Mouse (Mus musculus) kidney, postnatal 0 days (tissue): ENCODE measurements at regions not wholly inside any gene's neighbourhood (a gene's known extent, or its start where the extent isn't known, plus 50 kb on each side); places are given as distances from the start of the nearest gene placed in this dataset.
"Not testable (repeated sequence)": the region's sequence is repeated elsewhere in the genome, so short reads cannot be mapped to it uniquely, and the experiment has no call there.

Source experiments
- ATAC-seq: fragments of 200-750 bp; cut with Nextera tagmentation; replicated peaks from 2 replicates; pipeline ENCODE4 v1.8.0; 2017; ENCODE audit warnings: low read depth, moderate number of reproducible peaks, moderate TSS enrichment, moderate library complexity; ENCODE audit not compliant: low FRiP score
- DNase-seq: peaks from one replicate; pipeline ENCODE4 v3.0.0-alpha.2; 2016; ENCODE audit warnings: low spot score
- H3K27ac ChIP-seq: fragments of 300-500 bp; sonication (generic); 2 replicates; pipeline ENCODE4 v1.5.1; 2014; ENCODE audit warnings: mild to moderate bottlenecking
- H3K27me3 ChIP-seq: fragments of 300-500 bp; sonication (generic); 2 replicates; pipeline ENCODE4 v1.6.1; 2014; ENCODE audit warnings: low read length, mixed read lengths; ENCODE audit not compliant: insufficient read depth
- H3K36me3 ChIP-seq: fragments of 300-500 bp; sonication (generic); 2 replicates; pipeline ENCODE4 v1.6.1; 2014; ENCODE audit warnings: low read length, mixed read lengths; ENCODE audit not compliant: insufficient read depth
- H3K4me1 ChIP-seq: fragments of 300-500 bp; sonication (generic); replicated peaks from 2 replicates; pipeline ENCODE4 v1.6.1; 2014; ENCODE audit warnings: antibody characterized with exemption, low read length, mixed read lengths; ENCODE audit not compliant: insufficient read depth
- H3K4me2 ChIP-seq: fragments of 300-500 bp; sonication (generic); 2 replicates; pipeline ENCODE4 v1.6.1; 2014; ENCODE audit warnings: mild to moderate bottlenecking, low read length, moderate library complexity, mixed read lengths
- H3K4me3 ChIP-seq: fragments of 300-500 bp; sonication (generic); replicated peaks from 2 replicates; pipeline ENCODE4 v1.5.1; 2014; ENCODE audit warnings: low read depth, low read length
- H3K9ac ChIP-seq: fragments of 300-500 bp; sonication (generic); 2 replicates; pipeline ENCODE4 v1.6.1; 2014; ENCODE audit warnings: low read depth, low read length
- H3K9me3 ChIP-seq: fragments of 300-500 bp; sonication (generic); replicated peaks from 2 replicates; pipeline ENCODE4 v1.6.1; 2016; ENCODE audit warnings: low read length, inconsistent platforms, mixed read lengths
- CTCF ChIP-seq: IDR thresholded peaks from 2 replicates; pipeline ENCODE4 v1.5.1; 2016; ENCODE audit warnings: antibody characterized with exemption, low read depth, mild to moderate bottlenecking, moderate library complexity
- WGBS: fragments of 180-500 bp; shearing (Covaris S2); extraction: QIAGEN DNeasy Blood & Tissue Kit; methylation state at CpG from one replicate; pipeline ENCODE4 v1.1.7; 2014; 5-methylcytosine and 5-hydroxymethylcytosine counted together

DNA sequence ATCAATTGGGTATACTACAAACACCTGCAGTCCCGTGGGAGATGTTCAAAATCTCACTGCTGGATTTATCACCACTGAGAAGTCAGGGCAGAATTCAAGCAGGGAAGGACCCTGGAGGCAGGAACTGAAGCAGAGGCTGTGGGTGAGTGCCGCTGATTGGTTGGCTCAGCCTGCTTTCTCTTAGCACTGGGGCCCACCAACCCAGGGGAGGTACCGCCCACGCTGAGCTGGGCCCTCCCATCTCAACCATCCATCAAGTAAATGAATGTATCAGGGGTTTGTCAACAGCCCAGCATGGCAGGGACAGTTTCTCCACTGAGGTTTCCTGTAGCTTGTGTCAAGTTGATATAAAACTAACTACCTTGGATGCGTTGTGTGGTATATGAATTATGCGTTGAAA lies 109.2 kb downstream of the Cand1 start:
- H3K4me3 ChIP-seq, result no peak overlapping the region
- TF ChIP-seq CTCF, result no peak
- H3K27ac ChIP-seq, result no peak overlapping the region
- no peak overlapping the region for H3K9ac ChIP-seq
- WGBS, result 80% methylated on average over 6 of the region's 6 CpGs
- no peak overlapping the region for H3K4me2 ChIP-seq
- ATAC-seq, result no peak
- DNase-seq, result no peak
- H3K4me1 ChIP-seq, result no peaks in the 10 kb centered on the region
- H3K36me3 ChIP-seq, result no peaks in the 10 kb centered on the region
- H3K27me3 ChIP-seq, result no peaks in the 10 kb centered on the region
- no peaks in the 10 kb centered on the region for H3K9me3 ChIP-seq

DNA sequence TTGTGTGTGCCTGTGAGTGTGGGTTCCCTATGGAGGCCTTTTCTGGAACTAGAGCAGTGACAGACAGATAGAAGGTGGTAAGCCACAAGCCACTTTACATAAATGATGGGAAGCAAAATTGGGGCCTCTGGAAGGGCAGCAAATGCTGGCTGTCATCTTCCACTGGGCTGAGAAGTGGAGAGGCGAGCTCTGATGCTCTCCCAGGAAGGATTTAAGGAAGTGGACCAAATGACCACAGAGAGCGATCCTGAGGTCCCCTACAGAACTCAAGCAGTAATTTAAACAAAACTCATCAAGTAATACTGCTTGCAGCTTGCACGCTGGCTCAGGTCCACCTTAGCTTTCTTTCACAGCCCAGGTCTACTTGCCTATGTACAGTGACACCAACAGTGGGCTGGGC lies 111.8 kb downstream of the Cand1 start:
- TF ChIP-seq CTCF, result no peak
- ATAC-seq (no peak), DNase-seq (no peak)
- no peaks in the 10 kb centered on the region for H3K36me3 ChIP-seq
- no peak overlapping the region for H3K27ac ChIP-seq
- H3K4me3 ChIP-seq, result no peak overlapping the region
- no peak overlapping the region for H3K4me2 ChIP-seq
- 87% methylated on average over 3 of the region's 3 CpGs for WGBS
- no peak overlapping the region for H3K9ac ChIP-seq
- H3K9me3 ChIP-seq, result no peaks in the 10 kb centered on the region
- H3K27me3 ChIP-seq, result no peaks in the 10 kb centered on the region
- no peaks in the 10 kb centered on the region for H3K4me1 ChIP-seq

DNA sequence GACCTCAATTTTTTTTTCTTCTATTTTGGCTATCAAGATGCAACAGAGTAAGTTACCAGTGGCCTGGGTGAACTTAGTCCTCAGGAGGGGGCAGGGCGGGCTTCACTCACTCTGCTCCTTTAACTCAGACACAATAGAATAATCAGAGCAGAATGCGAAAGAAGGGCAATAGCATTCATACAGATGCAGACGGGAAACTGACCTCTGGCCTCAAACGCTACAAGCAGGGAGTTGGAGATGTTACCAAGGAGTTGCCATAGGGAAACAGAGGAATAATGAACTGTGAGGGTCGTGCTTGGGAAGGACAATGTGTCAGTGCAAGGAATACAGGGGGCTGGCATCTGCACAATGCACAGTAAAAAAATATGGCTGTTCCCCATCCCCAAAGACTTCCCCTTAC lies 116.3 kb downstream of the Cand1 start:
- H3K27ac ChIP-seq, result no peak overlapping the region
- H3K4me3 ChIP-seq, result no peak overlapping the region
- no peaks in the 10 kb centered on the region for H3K4me1 ChIP-seq
- no peak for TF ChIP-seq CTCF
- no peak overlapping the region for H3K4me2 ChIP-seq
- ATAC-seq (no peak), DNase-seq (no peak)
- no peaks in the 10 kb centered on the region for H3K27me3 ChIP-seq
- 72% methylated on average over 5 of the region's 5 CpGs for WGBS
- no peaks in the 10 kb centered on the region for H3K9me3 ChIP-seq
- H3K36me3 ChIP-seq, result no peaks in the 10 kb centered on the region
- no peak overlapping the region for H3K9ac ChIP-seq

DNA sequence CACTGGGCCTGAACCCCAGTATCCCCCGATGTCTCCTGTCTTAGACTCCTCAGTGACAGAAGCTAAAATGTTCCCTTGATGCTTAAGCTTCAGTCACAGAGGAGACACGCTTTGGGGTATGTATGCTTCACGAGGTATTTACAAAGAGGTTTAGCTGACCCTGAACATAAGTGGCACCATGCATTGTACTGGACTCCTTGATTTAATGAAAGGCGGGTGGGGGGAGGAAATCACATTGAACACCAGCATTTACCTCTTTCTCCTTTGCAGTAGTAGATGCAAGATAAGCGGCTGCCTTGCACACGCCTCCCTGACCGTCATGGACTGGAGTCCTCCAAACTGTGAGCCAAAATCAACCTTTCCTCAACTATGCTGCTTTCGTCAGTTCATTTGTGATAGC lies 117.5 kb downstream of the Cand1 start:
- H3K9ac ChIP-seq, result no peak overlapping the region
- no peak overlapping the region for H3K27ac ChIP-seq
- no peak for DNase-seq
- no peaks in the 10 kb centered on the region for H3K36me3 ChIP-seq
- H3K4me3 ChIP-seq, result no peak overlapping the region
- no peak overlapping the region for H3K4me2 ChIP-seq
- no peak for TF ChIP-seq CTCF
- no peaks in the 10 kb centered on the region for H3K9me3 ChIP-seq
- no peaks in the 10 kb centered on the region for H3K27me3 ChIP-seq
- ATAC-seq, result no peak
- 89% methylated on average over 8 of the region's 8 CpGs for WGBS
- H3K4me1 ChIP-seq, result no peaks in the 10 kb centered on the region

DNA sequence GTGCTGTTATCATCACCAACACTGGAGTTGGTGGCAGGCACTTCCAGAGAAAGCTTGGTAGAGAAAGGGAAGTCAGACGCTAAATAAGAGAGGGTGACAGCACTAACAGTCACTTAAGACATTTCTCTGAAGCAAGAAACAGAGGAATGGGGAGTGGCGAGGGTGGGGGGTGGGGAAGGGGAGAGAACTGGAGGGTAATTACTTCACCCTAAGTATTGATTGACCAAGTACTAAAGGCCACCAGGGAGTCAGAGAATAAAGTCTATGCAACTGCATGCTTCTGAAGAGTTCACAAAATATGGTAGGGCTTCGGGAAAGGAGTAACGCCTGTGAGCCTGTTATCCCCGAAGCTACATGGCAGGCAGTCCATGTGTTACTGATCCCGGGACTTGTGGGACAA lies 118.3 kb downstream of the Cand1 start:
- Histone ChIP-seq H3K27me3 (no peaks in the 10 kb centered on the region), H3K4me2 (no peak overlapping the region), H3K4me1 (no peaks in the 10 kb centered on the region), H3K4me3 (no peak overlapping the region), H3K36me3 (no peaks in the 10 kb centered on the region), H3K27ac (no peak overlapping the region), H3K9ac (no peak overlapping the region), H3K9me3 (no peaks in the 10 kb centered on the region)
- no peak for DNase-seq
- no peak for TF ChIP-seq CTCF
- WGBS, result 61% methylated on average over 6 of the region's 6 CpGs
- no peak for ATAC-seq

DNA sequence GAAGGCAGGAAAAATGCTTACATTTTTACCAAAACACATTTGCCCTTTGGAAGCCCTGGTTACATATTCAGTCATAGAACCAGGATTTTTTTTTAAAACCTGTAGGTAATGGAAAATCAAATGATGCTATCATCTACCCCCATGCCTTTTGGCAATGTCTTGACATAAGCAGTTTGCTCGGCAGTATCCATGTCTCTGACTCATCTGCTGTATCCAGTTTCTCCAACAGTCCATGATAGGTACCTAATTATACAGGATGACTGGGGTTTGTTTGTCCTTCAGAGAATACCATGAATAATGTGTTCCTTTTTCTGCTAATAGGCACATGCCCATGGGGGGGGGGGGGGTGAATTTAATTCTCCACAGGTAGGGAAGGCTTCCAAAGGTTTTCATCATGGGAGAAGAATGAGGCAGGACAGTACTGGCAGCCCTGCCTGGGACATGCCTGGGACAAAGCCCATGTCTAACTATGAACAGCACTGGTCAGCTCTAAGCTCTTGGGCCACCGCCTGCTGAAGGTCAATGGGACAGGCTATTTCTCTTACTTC lies 122.9 kb downstream of the Cand1 start:
- DNase-seq, result no peak

DNA sequence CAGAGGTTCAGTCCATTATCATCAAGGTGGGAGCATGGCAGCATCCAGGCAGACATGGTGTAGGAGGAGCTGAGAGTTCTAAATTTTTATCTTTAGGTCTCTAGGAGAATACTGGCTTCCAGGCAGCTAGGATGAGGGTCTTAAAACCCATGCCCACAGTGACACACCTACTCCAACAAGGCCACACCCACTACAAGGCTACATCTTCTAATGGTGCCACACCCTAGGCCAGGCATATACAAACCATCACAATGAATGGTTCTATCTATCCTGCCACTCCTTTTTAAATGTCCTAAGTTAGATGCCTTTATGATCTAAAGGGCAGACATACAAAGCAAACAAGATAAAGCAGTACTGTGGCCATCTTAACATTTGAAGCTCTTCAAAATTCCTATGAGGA lies 124.7 kb downstream of the Cand1 start:
- DNase-seq, H3K27ac ChIP-seq, H3K27me3 ChIP-seq, ATAC-seq, H3K4me2 ChIP-seq, H3K9ac ChIP-seq, H3K4me1 ChIP-seq, H3K36me3 ChIP-seq, H3K4me3 ChIP-seq, H3K9me3 ChIP-seq: not testable (repeated sequence)

More for the DNA sequence above, 122.9 kb downstream of the Cand1 start:
- no peak for TF ChIP-seq CTCF
- Histone ChIP-seq H3K4me1 (no peaks in the 10 kb centered on the region), H3K4me3 (no peak overlapping the region), H3K9me3 (no peaks in the 10 kb centered on the region), H3K27me3 (no peaks in the 10 kb centered on the region), H3K36me3 (no peaks in the 10 kb centered on the region), H3K9ac (no peak overlapping the region), H3K4me2 (no peak overlapping the region), H3K27ac (no peak overlapping the region)
- ATAC-seq, result no peak
- WGBS, result 71% methylated on average over 2 of the region's 2 CpGs
